Mouse (Mus musculus) c-Kit-positive CD71-negative TER-119-negative erythroid progenitor cells, embryonic 14.5 days (primary cell): ENCODE results near the gene Mtfr2.

ENCODE experiments used
- DNase-seq: peaks from one replicate; pipeline ENCODE4 v3.0.0-alpha.2; 2013; ENCODE audit warnings: low read depth

Mtfr2 gene

DNA sequence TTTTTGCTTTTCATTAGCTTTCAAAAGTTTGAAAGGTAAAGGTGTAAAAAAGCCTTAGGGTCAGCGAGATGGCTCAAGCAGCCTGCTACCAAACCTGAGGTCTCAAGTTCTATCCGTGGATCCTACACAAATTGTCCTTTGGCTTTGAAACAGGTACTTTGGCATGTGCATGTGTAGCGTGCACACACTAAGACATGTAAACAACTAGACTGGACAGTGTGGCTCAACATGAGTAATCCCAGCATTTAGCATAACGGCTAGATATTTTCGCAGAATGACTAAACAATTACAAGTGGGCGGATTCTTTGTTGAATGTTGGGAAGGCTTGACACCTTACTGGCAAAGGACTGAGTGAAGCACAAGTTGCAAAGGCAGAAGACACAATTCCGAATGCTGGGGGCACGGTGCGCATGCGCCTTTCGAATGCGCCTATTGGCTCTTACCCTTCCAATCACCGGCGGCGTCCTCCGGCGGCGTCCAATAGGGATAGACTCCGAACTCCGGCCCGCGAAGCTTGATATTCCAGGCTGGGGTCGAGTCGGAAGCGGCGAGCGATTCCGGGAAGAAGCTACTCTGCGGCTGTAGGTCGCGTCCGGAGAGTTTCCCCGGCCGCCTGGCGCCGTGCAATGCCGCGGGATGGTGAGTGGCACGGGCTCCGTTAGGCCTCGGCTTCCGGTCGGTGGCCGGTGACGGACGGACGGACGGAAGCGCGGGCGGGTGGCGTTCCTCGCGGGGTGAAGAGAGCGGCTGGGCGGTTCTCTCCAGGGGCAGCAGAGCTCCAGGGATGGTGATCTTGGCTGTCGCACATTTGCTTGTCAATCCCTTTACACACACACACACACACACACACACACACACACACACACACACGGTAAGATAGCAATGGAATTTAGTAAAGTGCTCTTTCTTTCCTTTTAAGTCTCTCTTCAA, at the start of gene Mtfr2:
Gene Mtfr2, plus strand, starts transcription at position 486 of the 930 bp plus-strand sequence.
- peak; percentile 98 for DNase-seq

DNA sequence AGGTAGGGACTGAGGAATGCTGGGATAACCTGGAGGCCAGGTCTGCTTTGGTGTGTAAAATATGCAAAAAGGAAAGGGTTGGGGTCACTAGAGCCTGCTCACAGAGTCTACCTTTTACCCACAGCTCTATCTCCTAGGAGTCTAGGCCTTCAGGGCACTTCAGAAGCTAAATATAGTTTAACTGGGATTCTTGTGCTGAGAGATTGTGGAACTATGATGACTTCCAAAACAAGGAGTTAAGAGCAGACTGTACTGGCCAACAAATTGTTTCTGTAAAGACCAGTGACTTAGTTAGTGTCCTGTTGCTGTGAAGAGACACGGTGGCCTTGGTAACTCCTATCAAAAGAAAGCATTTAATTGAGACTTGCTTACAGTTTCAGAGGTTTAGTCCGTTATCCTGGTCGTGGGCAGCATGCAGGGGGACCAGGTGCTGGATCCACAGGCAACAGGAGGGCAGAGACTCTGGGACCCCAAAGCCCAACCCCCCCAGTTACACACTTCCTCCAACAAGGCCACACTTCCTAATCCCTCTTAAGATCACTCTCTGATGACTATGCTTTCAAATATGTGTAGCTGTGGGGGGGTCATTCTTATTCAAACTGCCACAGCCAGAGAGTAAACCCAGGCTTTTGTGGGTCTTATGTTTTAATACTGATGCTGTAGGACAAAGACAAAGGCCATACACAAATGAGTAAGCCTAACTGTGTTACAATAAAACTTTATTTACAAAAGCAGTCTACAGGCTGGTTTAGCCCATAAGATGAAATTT, 49.2 kb upstream of the Mtfr2 start:
- no peak for DNase-seq

DNA sequence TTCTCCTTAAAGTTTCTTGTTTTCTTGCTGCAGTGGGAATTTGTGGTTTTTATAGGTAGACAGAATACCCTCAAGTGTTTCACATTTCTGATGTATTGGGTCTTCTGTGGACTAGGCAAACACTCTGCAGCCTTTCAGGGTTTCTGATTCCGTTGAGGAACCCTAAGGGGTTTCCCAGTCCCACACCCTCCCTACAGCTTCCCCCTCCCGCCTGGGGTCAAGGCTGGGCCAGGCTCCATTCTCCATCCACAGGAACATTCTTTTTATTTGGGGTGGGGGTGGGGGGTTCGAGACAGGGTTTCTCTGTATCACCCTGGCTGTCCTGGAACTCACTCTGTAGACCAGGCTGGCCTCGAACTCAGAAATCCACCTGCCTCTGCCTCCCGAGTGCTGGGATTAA, 48.5 kb upstream of the Mtfr2 start:
- DNase-seq, result no peak

DNA sequence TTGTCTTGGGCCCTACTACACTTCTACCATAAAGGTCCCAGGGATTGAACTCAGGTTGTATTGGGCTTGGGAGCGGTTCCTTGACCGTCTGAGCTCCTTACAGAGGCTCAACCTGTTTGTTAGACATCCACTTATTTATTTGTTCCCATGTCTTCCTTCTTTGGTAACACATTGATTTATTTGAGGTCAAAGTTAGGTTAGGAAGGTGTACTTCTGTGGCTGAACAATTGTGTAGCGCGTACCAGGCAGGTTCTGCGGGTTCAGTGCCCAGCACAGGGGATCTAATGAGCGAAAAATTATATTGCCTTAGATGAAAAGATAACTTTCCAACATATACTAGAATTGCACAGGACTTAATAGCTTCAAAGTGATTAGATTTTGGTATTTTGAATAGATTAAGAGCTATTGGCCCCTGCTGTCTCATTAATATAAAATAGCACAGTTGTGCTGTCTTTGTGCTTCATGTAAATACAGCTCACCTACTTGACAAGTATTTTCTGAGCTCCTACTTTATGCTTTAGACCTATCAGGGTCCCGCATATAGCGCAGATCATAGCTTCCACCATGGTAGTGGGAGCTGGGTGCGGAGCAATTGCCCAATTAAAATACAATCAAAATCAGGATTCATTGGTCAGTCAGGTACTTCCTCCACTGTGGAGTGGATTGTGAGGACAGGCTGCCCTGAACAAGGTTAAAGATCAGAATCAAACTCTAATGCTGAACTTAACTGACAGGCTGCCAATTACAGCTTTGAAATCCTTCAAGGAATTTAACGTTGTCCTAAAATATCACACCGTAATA, 36.4 kb upstream of the Mtfr2 start:
- no peak for DNase-seq

DNA sequence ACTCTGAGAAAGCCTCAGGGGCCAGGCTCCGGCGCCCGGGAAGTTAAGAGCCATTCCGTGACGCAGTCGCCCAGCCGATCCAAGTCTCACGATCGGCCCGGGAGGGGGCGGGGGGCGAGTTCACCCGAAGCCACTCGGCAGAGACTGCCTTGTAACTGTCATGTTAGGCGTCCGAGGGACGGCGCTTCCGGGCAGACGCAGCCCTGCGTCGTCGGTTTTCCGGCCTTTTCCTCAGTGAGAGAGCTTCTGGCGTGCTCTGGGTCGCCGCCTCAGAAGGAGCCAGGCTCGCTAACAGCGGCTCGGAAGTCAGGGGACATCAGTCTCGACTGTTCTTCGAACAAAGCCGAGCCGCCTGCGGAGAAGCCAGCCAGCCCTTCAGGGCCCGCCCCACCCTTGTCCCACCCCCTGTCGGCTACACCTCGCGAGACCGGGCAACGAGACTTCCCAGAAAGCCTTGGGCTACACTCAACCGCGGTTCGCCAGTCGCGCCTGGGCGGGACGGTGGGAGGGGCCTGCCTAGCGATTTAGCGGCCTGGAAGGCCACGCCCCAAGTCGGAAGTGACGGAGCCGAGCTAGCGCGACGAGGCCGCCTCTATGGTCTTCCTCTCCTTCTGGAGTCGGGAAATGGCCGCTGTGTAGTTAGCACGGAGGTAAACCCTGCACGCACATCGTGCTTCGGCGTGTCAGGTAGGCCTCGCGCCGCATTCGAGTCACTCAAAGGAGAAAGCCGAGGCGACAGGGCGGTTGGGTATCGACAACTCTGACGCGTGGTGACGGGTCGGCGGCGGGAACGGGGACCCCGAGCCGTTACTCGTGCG, 35.4 kb upstream of the Mtfr2 start, which contains the start of gene Bclaf1:
Gene Bclaf1, plus strand, starts transcription at position 552 of the 818 bp plus-strand sequence.
- DNase-seq, result peak; percentile 99

DNA sequence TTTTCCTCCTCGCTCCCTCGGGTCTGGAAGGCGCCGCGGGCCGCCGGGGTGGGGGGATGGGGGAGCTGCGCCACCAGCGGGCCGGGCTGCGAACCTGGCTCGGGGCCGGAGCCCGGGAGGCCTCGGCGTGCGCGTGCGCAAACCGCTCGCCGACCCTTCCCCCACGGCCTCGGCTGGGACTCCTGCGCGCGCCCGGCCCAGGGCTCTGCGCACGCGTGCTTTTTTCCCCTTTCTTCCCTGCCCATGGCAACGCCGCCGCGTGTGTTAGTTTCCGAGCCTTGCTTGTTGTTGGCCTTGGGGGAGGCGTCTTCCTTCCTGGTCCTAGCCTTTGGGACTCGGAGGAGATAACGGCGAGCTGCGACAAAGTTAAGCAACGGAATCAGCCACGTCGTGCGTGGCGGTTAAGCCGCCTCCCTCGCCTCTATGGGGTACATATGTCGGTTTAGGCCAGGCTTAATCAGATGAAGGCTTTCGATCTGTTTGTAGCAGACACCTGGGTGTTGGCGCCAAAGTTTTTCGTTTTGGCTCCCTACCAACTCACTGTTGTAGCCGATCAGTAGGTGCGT, 34.8 kb upstream of the Mtfr2 start:
- DNase-seq, result peak; percentile 81

DNA sequence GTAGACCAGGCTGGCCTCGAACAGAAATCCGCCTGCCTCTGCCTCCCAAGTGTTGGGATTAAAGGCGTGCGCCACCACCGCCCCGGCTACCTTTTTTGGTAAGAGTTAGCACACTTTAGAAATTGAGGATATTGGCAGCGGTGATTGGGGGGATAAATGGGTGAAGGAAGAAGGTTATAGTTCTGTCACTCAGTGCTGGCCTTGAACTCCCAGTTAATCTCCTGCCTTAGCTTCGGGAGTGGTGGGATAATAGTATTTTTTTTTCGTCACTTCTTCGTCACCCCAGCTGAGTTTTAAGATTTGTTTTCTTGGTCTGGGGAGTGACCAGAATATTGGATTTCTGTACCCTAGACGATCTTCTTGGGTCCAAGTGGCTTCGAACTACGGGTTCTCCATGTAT, 34.1 kb upstream of the Mtfr2 start:
- DNase-seq, result no peak

DNA sequence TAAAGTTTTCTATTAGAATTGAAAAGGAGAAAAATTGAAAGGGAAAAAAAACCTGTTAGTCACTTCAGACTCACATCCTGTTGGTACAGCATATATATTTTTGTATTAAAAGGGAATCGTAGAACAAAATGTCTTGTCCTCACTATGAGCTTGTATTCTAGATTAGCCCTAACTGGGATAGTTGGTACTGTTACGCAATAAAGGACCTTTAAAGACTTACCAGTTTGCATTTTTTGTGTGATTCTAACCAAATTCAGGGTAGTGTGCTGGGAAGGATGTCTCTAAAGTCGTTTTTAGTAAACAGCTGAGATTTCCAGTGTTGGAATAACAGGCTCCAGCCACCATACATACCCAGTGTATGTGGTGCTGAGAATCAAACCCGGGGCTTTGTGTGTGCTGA, 33.6 kb upstream of the Mtfr2 start:
- DNase-seq, result no peak

DNA sequence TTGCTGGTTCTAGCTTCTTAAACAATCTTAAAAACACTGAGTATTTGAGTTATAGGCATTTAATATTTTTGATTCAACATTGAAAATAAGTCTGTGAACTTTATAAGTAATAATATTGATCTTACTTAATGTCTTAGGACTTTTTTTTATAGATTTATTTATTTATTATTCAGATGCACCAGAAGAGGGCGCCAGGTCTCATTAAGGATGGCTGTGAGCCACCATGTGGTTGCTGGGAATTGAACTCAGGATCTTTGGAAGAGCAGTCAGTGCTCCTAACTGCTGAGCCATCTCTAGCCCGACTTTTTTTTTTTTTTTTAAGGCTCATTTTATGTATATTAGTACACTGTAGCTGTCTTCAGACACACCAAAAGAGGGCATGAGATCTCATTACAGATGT, 32.8 kb upstream of the Mtfr2 start:
- no peak for DNase-seq

DNA sequence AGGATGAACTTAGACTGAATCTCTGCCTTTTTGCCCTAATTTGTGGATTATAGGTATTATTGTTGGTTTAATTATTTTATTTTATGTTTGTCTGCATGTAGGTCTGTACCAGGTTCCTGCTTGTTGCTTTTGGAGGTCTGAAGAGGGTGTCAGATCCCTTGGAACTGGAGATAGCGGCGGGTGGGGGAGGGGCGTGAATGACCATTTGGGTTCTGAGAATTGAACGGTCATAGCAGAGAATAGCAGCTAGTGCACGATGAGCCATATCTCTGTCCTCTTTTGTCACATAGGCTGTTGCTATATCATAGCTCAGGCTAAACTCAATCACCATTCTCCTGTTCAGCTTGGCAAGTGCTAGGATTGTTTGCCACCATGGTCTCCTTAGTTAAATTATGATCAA, 30.1 kb upstream of the Mtfr2 start:
- DNase-seq, result no peak

DNA sequence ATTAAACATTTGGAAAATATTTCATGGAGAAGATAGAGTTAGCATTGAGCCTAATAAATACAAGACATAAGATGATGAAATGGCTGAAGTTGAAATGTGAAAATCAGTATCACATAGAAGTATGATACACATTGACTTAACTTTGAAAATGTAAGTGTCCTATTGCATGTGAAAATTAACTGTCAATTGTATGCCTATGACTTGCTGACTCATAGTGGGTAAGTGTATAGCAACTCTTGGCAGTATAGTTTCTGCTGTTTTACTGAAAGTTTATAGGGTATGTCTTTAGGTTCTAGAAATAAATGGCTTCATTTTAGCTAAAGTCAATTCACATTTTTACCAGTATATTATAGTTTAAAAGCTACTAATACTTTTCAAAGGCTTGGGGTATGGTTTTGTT, 21.3 kb upstream of the Mtfr2 start:
- DNase-seq, result no peak

DNA sequence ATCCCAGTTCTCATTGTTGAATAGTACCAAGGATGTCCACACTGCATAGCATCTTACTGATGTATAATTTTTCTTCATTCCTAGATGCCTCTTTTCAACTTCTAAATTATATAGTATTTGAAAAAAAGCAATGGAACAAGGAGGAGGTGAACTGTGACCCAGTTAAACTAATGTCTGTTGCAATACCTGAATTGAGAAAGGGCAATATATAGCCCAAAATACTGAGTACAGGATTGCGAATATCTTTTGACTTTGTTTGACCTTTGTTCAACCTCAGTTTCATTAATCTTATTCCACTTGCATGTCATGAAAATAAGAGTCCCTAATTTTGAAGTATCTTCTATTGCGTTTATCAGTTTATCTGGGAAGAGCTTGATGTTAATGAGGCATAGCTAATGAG, 16.3 kb upstream of the Mtfr2 start:
- DNase-seq, result no peak

DNA sequence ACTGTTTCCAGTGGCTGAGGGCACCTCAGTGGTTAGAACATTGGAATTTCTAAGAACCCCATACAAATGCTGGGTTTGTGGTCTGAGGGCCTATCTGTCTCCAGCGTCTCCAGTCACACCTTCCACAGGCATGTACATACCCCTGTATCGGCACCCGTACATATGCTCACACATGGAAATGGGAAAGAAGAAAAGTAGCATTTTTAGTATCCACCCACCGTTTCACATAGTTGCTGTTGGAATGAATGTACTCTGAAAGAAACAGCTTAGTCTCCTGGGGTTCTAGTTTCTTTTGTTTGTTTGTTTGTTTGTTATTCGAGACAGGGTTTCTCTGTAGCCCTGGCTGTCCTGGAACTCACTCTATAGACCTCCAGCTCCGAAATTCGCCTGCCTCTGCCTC, 9.7 kb upstream of the Mtfr2 start:
- no peak for DNase-seq

DNA sequence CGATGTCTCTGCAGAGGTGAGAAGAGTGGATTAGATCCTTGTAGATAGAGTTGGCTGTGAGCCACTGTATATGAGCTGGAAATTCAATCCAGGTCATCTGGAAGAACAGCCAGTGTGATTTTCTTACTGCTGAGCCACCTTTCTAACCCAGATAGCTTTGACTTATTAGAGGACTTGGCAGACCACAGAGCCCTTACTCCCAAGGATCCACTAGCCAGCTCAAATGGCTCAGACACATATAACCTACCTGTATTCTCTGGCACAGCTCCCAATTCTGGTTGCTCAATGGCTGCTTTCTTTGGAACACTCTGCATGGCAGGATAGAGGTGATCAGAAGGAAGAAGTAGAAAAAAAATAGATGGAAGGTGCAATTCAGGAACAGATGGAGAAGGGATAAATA, 1.8 kb upstream of the Mtfr2 start:
- DNase-seq, result no peak

DNA sequence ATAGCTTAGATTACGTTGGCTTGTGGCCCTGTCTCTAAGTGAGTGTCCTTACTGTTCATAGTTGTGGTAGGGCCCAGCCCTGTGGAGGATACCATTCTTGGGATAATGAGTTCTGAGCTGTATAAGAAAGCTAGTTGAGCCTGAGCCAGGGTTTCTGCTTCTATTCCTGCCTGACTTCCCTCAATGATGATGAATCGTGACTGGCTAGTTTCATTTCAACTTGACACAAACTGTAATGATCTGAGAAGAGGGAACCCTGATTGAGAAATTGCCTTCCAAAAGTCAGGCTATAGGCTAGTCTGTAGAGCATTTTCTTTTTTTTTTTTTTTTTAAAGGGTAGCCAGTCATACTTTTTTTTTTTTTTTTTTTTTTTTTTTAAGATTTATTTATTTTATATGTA, 1.3 kb downstream of the Mtfr2 start:
- DNase-seq, result peak; percentile 17

DNA sequence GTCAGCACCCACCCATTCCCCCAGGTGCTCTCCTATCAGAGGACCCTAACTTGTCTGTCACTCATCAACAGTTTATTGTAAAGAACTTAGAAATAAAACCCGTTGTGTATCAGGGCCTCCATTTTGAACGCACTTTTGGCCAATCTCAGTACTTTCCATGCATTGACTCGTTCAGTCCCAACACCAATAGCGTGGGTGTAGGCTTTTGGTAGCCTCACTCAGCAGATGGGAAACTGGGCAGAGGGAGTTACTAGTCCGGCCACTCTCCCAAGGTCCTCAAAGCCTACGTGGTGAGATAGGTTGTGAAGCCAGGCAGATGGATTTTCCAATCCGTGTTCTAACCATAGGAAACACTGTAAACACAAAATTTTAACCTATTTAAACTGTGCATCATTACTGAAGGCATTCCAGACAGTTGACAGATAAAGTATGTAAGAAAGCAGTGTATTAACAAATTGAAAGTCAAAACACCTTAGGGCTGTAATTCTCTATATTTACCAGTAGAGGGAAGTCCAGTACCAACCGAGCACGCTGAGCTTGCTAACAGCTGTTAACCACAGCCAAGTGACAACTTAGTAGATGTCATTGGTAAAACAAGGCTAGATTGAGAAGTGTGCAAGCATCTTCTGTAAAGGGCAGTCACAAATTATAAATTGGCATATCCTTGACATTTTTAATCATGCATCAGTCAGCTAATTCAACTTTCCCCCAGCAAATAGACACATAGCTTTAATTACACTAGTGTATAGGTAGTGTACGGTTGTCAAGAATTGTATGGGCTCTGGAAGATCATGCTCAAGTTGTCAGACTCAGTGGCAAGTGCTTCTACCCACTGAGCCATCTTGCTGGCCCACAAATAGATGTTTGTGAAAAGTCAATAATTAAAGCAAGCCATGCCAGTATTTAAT, 14.2 kb downstream of the Mtfr2 start:
- no peak for DNase-seq

DNA sequence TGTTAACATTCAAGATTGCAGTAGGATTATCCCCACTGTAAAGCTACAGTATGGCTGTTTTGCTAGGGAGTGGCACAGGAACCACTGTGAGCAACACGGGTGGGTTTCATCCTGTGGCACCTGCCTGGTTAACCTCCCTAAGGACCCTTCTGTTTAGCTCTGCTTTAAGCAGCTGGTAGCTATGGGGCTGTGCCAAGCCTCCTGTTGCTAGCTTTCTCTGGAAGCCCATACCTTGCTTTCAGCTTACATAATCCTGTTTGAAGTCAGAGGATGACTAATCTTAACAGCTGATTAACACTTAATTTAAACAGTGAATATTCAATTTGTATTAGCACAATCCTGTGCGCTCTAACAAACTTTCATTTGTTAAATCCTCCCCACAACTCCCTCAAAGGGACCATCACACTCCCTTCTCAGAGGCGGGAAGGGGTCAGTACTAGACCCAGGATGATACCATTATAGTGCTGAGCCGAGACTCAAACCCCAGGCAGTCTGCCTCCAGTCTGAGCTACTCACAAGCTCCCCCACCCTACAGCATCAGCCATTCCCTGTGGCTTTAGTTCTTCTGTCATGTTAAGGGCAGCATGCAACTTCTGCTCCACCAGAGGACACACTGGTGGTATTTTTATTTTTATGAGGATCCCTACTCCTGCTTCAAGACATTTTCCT, 15.0 kb downstream of the Mtfr2 start:
- DNase-seq, result no peak

DNA sequence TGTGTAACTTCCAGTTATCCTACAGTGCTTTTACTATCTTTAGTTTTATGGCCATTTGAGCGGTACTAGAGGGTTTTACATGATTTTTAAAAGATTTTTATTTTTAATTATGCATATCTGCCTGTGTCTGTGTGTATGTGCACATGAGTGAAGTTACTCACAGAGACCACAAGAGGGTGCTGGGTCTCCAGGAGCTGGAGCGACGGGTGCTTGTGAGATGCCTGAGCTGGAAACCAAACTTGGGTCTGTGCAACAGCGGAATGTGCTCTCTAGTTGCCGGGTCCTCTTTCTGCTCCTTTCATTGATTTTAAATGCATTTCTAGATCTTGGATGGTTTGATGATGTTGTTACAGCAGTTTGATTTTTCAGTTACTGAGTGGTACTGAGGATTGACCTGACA, 24.5 kb downstream of the Mtfr2 start:
- no peak for DNase-seq

DNA sequence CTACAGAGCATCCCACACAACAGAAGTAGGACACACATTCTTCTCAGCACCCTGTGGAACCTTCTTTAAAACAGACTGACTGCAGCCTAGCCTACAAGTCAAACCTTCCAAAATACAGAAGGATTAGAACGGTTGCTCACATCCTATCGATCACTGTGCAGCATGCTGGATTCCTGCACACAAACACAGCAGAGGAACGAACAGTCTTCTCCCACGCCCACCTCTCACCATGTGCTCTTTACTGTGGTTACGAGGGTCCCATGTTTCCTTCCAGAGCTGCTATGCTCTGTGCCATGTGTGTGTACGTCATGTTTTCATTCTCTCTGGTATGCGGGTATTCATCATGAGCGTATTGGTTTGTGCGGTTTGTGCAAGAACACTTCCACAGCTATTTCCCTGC, 30.1 kb downstream of the Mtfr2 start:
- no peak for DNase-seq
